Mouse (Mus musculus): ENCODE data around the gene Ccdc78.

The Ccdc78 gene

DNA sequence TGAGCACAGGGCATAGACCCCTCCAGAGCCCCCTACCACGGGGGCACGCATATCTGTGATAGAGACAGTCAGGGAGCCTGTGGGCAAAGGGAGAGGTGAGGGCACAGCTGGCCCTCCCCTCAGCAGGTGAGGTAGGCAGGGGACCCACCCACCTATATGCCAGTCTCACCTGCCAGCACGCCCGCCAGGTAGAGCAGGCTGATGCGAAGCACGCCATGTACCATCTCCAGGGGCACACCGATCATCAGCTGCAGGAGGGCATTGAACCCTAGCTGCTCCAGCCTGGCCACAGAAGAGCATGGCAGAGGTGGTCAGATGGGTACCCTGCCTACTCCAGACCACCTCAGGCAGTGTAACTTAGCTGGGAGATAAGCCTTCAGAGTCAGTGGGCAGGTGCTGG is 48.9 kb downstream of the Ccdc78 start:
- DNase-seq, result no peak

DNA sequence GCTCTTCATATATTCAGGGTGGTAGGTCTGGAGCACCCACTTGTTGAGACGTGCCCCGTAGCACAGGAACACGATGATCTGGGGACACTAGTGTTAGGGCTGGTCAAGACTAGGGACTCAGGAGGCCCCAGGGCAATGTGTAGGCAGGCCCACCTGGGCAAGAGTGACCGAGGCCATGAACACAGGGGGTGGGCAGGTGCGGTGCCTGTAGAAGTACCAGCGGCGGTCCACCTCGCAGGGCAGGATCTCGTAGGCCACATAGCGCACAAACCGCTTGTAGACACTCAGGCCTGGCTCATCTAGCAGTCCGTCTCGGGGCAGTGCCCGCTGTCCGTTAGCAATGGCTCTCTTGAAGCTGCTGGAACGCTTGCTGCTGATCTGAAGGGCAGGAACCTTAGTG is 49.4 kb downstream of the Ccdc78 start:
- peak; percentile 67 for DNase-seq

DNA sequence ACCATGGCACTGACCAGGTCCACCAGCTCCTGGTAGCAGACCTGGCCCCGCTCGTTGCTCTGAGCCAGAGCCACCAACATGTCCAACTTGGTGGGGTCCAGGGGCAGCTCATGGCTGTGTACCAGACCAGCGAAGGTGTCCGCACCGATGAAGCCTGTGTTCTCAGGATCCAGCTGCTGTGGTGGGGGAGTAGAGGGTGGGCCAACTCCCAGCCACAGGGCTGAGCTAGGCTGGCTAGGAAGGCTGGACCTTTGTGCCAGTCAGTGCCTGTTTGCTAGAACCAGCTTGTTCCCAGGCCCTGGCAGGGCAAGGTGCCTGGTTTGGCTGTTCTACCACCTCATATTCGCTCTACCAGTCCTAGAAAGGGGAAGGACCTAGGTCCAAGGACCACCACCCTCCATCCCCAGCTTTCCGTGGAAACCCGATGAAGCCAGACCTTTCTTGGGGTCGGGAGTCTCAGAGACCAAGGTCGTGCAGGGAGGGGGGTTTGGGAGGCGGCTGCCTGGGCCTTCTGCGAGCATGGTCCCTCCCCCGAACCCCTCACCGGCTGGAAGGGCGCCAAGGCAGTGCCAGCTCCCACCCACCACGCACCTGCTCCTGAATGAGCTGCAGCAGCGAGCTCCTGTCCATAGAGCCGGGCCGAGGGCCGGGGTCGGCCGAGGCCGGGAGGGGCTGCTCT is 50.2 kb downstream of the Ccdc78 start:
- DNase-seq, result peak; percentile 71

DNA sequence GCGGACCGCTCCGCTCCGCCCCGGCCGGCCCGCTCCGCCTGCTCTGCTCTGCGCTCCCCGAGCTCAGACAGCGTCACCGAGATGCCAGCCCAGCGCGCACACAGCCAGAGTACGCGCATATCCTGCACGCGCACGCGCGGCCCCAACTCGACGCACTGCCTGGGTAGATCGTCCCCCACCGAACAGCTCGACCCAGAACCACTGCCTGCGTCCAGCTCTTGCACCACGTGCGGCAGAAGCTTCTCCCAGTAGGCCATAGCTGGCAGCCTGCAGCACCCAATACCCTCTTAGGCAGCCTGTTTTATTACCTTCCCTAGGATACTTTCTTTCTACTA is 50.7 kb downstream of the Ccdc78 start, which contains the start of gene Rhbdl1:
TSS of gene Rhbdl1 (minus strand) at position 220 of the 335 bp plus-strand sequence.
- peak; percentile 92 for DNase-seq

DNA sequence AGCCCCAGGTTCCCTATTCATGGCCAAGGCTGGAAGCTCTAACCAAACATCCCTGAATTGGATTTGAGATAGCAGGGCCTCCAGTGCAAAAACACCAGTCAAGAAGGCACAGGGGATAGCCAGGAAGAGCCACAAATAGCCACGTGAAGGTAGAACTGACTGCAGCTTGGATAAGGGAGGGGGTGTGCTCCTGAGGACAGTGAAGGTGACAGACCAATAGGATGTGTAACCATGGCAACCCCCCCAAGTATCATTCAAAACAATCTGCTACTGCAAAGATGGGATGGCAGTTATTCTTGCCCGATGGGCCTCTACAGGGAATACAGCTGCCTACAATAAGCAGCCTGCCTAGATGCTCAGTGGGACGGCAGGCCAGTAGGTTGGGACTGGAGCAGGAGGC is 51.2 kb downstream of the Ccdc78 start:
- DNase-seq, result peak; percentile 56

DNA sequence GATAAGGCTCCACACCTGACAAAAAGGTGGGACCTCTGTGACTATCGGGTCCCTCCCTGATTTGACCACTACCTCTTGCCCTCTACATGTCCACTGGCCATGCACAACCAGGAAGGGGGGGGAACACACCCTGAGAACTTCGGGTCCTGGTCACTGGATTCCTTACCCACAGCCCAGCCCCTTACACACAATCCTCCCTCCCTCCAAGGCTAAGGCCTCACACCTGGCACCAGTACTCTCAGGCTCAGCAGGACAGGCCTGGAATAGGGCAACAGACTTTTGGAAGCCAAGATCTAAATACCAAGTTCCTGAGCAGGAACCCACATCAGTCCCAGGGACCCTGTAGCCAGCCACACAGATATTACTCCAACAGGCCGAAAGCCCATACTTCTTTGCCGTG is 52.5 kb downstream of the Ccdc78 start:
- DNase-seq, result peak; percentile 50

DNA sequence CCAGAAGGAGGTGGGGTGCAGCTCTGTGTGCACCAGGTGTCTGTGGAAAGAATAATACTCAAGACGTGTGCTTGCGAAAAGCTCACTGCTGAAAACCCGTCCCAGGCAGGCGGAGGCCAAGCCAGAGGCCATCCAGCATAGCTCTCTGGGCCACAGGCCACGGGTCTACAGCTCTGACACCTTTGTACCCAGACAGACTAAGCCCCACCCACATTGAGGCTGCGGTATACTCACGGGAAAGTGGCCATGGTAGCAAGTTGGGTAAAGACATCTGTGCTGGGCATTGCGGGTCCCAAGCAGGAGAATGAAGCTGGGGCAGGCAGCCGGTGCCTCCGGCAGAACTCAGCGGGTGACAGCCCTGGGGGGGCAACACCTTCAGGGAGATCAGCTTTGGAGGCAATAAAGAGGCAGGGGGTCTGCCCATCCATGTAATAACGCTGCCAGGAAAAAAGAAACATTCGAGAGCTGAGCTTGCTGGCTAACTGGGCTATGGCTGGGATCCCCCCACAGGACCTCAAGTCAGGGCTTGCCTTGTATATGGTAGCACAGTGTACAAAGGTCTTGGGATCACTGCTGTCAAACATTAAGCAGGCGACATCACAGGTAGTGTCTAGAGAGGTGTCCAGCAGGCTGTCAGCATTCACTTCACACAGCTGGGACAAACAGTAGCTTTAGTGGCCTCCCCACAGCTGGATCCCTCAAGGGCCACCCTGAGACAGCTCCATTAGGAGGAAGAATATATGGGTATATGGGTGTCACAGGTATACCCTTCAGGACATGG is 53.3 kb downstream of the Ccdc78 start:
- peak; percentile 55 for DNase-seq
